Mouse (Mus musculus): ENCODE measurements around the gene Ufd1. TPM values are rescaled to one million over a fixed set of nuclear protein-coding genes. Genes with fewer than 3 reads are reported as not detected.

Ufd1 gene
- polyA plus RNA-seq (2016; fragmentation: Nextera tagmentation; extraction: Ambion mirVana): 111 and 113 TPM in 2 replicates

GRCm38 (mm10) chr16:18811468-18812384 is at the start of gene Ufd1, which contains the start of gene Cdc45:
TSS of gene Ufd1 (plus strand) at chr16:18811779.
TSS of gene Cdc45 (minus strand) at chr16:18811987.
- WGBS: under 1% methylated on average over 42 of the region's 42 CpGs
- H3K9ac ChIP-seq: peak within 1 kb of the TSS; percentile 80
- ATAC-seq (ENCODE audit: low FRiP score): peak; percentile 98
- H3K9me3 ChIP-seq: no peaks in the 10 kb centered on the region
- H3K4me1 ChIP-seq: peaks cover 21% of the 10 kb centered on the region
- H3K27ac ChIP-seq: peak within 1 kb of the TSS; percentile 72
- H3K36me3 ChIP-seq (replicated peaks): peaks cover 46% of the 10 kb centered on the region
- H3K4me3 ChIP-seq (replicated peaks): peak within 1 kb of the TSS; percentile 82
- H3K27me3 ChIP-seq: no peaks in the 10 kb centered on the region
- H3K4me2 ChIP-seq: peak within 1 kb of the TSS; percentile 74

- Histone ChIP-seq H3K27me3 (no peaks in the 10 kb centered on the region), H3K9me3 (no peaks in the 10 kb centered on the region), H3K36me3 (replicated peaks) (no peaks in the 10 kb centered on the region), H3K4me2 (no peak overlapping the region), H3K4me1 (no peaks in the 10 kb centered on the region), H3K27ac (no peak overlapping the region), H3K9ac (no peak overlapping the region), H3K4me3 (replicated peaks) (no peak overlapping the region)
- WGBS: 74% methylated on average over 3 of the region's 3 CpGs
- no peak for ATAC-seq (ENCODE audit: low FRiP score)
Measured at GRCm38 (mm10) chr16:18762960-18763359, 48.6 kb upstream of the Ufd1 start.

- H3K4me3 ChIP-seq (replicated peaks): no peak overlapping the region
- H3K4me1 ChIP-seq: no peaks in the 10 kb centered on the region
- H3K27me3 ChIP-seq: no peaks in the 10 kb centered on the region
- H3K9ac ChIP-seq: no peak overlapping the region
- H3K4me2 ChIP-seq: no peak overlapping the region
- H3K9me3 ChIP-seq: no peaks in the 10 kb centered on the region
- no peak for ATAC-seq (ENCODE audit: low FRiP score)
- H3K36me3 ChIP-seq (replicated peaks): no peaks in the 10 kb centered on the region
- 82% methylated on average over 4 of the region's 4 CpGs for WGBS
- no peak overlapping the region for H3K27ac ChIP-seq
Measured at GRCm38 (mm10) chr16:18766390-18766789, 45.2 kb upstream of the Ufd1 start.

GRCm38 (mm10) chr16:18769501-18769900 is 42.1 kb upstream of the Ufd1 start:
- 69% methylated on average over 1 of the region's 1 CpGs for WGBS
- ATAC-seq (ENCODE audit: low FRiP score): no peak

GRCm38 (mm10) chr16:18773936-18774335 is 37.6 kb upstream of the Ufd1 start:
- no peak overlapping the region for H3K27ac ChIP-seq
- 25% methylated on average over 2 of the region's 2 CpGs for WGBS

More at GRCm38 (mm10) chr16:18769501-18769900, 42.1 kb upstream of the Ufd1 start:
- Histone ChIP-seq H3K9ac (no peak overlapping the region), H3K36me3 (replicated peaks) (no peaks in the 10 kb centered on the region), H3K9me3 (no peaks in the 10 kb centered on the region), H3K4me2 (no peak overlapping the region), H3K27ac (no peak overlapping the region), H3K4me3 (replicated peaks) (no peak overlapping the region), H3K4me1 (peaks cover 4% of the 10 kb centered on the region; the same call in 1 of the 2 replicates), H3K27me3 (peaks cover 7% of the 10 kb centered on the region)

GRCm38 (mm10) chr16:18775621-18776555 is 35.7 kb upstream of the Ufd1 start:
- WGBS: 18% methylated on average over 18 of the region's 18 CpGs
- H3K27me3 ChIP-seq: peaks cover 61% of the 10 kb centered on the region
- H3K9ac ChIP-seq: no peak overlapping the region
- H3K9me3 ChIP-seq: no peaks in the 10 kb centered on the region
- peaks cover 20% of the 10 kb centered on the region for H3K4me1 ChIP-seq
- no peak overlapping the region for H3K27ac ChIP-seq
- H3K4me2 ChIP-seq: 0 out of 2 replicates have a peak overlapping the region, but pooled peaks have one; percentile 50
- H3K36me3 ChIP-seq (replicated peaks): peaks cover 9% of the 10 kb centered on the region
- peak overlapping the region; percentile 40 for H3K4me3 ChIP-seq (replicated peaks)
- ATAC-seq (ENCODE audit: low FRiP score): no peak; the same call in 1 of the 2 replicates

More at GRCm38 (mm10) chr16:18773936-18774335, 37.6 kb upstream of the Ufd1 start:
- Histone ChIP-seq H3K4me1 (peaks cover 20% of the 10 kb centered on the region), H3K9me3 (no peaks in the 10 kb centered on the region), H3K4me2 (no peak overlapping the region), H3K36me3 (replicated peaks) (no peaks in the 10 kb centered on the region), H3K4me3 (replicated peaks) (no peak overlapping the region), H3K9ac (no peak overlapping the region), H3K27me3 (peaks cover 51% of the 10 kb centered on the region)
- no peak for ATAC-seq (ENCODE audit: low FRiP score)

- H3K4me1 ChIP-seq: peaks cover 20% of the 10 kb centered on the region
- peak within 1 kb of the TSS; percentile 17; the same call in 1 of the 2 replicates for H3K9ac ChIP-seq
- peak within 1 kb of the TSS; percentile 50 for H3K4me2 ChIP-seq
- H3K9me3 ChIP-seq: no peaks in the 10 kb centered on the region
- WGBS: 5% methylated on average over 19 of the region's 19 CpGs
- peak; percentile 31; the same call in 1 of the 2 replicates for ATAC-seq (ENCODE audit: low FRiP score)
- no peak within 1 kb of the TSS for H3K27ac ChIP-seq
- H3K4me3 ChIP-seq (replicated peaks): peak within 1 kb of the TSS; percentile 40
- peaks cover 61% of the 10 kb centered on the region for H3K27me3 ChIP-seq
- peaks cover 14% of the 10 kb centered on the region for H3K36me3 ChIP-seq (replicated peaks)
Measured at GRCm38 (mm10) chr16:18776556-18777100, 35.0 kb upstream of the Ufd1 start, which contains the start of gene Cldn5. TSS of gene Cldn5 (plus strand) at chr16:18776847.

- Histone ChIP-seq H3K4me1 (peaks cover 20% of the 10 kb centered on the region), H3K36me3 (replicated peaks) (peaks cover 22% of the 10 kb centered on the region), H3K27ac (no peak overlapping the region), H3K9ac (peak overlapping the region; percentile 17; the same call in 1 of the 2 replicates), H3K4me2 (peak overlapping the region; percentile 50), H3K27me3 (peaks cover 61% of the 10 kb centered on the region), H3K9me3 (no peaks in the 10 kb centered on the region), H3K4me3 (replicated peaks) (peak overlapping the region; percentile 40)
- ATAC-seq (ENCODE audit: low FRiP score): peak; percentile 54; the same call in 1 of the 2 replicates
- 3% methylated on average over 80 of the region's 80 CpGs for WGBS
Measured at GRCm38 (mm10) chr16:18777101-18778080, 34.2 kb upstream of the Ufd1 start.

- Histone ChIP-seq H3K4me1 (peaks cover 20% of the 10 kb centered on the region), H3K27ac (no peak overlapping the region), H3K27me3 (peaks cover 58% of the 10 kb centered on the region), H3K9ac (no peak overlapping the region), H3K9me3 (no peaks in the 10 kb centered on the region), H3K4me2 (no peak overlapping the region), H3K4me3 (replicated peaks) (no peak overlapping the region), H3K36me3 (replicated peaks) (peaks cover 29% of the 10 kb centered on the region)
- WGBS: 75% methylated on average over 2 of the region's 2 CpGs
- no peak for ATAC-seq (ENCODE audit: low FRiP score)
Measured at GRCm38 (mm10) chr16:18778461-18778860, 33.1 kb upstream of the Ufd1 start.

- Histone ChIP-seq H3K9me3 (no peaks in the 10 kb centered on the region), H3K27me3 (peaks cover 32% of the 10 kb centered on the region), H3K4me3 (replicated peaks) (no peak overlapping the region), H3K36me3 (replicated peaks) (peaks cover 58% of the 10 kb centered on the region), H3K27ac (no peak overlapping the region), H3K4me2 (no peak overlapping the region), H3K4me1 (peaks cover 10% of the 10 kb centered on the region), H3K9ac (no peak overlapping the region)
- WGBS: 86% methylated on average over 10 of the region's 10 CpGs
- ATAC-seq (ENCODE audit: low FRiP score): no peak
Measured at GRCm38 (mm10) chr16:18781810-18782209, 29.8 kb upstream of the Ufd1 start.

- H3K4me2 ChIP-seq: no peak overlapping the region
- H3K4me3 ChIP-seq (replicated peaks): no peak overlapping the region
- WGBS: 88% methylated on average over 7 of the region's 7 CpGs
Measured at GRCm38 (mm10) chr16:18785025-18785424, 26.6 kb upstream of the Ufd1 start.

More at GRCm38 (mm10) chr16:18785025-18785424, 26.6 kb upstream of the Ufd1 start:
- ATAC-seq (ENCODE audit: low FRiP score): no peak
- Histone ChIP-seq H3K4me1 (no peaks in the 10 kb centered on the region), H3K36me3 (replicated peaks) (peaks cover 78% of the 10 kb centered on the region), H3K27ac (no peak overlapping the region), H3K9me3 (no peaks in the 10 kb centered on the region), H3K9ac (no peak overlapping the region), H3K27me3 (no peaks in the 10 kb centered on the region)

All from forebrain, embryonic 12.5 days (tissue).